Mouse (Mus musculus) frontal cortex, postnatal 10 days (tissue): ENCODE data around the gene Fryl.

Experiments used
- DNase-seq, 2 experiments: peaks; one replicate each; pipeline ENCODE4 v3.0.0; 2022; ENCODE audit warnings: low spot score in 2 of 2, mixed read lengths in 1 of 2

The Fryl gene

DNA sequence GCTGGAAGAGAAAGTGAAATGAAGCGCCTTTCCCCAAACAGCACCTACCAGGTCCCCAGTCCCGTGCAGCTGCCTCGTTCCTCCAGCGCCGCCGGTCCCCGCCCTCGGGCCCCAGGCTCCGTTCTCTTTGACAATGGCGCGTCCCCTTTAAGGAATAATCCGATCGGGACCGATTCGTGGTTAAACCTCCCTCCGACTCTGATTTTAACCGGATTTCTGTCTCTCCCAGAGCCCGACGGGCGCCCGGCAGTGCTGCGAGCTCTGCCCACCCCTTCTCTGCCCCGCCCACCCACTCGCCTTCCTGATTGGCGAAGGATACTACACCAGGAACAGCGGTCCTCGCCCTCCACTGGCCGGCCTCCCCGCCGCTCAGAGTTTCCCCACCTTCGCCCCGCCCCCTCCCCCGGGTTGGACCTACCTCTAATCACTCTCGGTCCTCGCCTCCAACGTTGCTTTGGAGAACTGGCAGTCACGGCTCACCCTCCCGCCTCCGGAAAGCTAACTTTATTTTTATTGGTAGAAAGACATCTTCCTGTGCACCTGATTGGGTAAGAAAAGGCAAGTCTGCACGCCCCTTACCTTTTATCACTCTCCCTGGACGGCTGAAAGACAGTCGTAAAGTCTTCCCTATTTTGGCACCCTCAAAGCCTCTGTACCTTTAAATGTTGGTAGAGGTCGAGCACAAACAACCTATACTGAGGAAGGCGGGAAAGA is at the start of gene Fryl:
TSS of gene Fryl (minus strand) at position 268 of the 714 bp plus-strand sequence.
- DNase-seq: peak; percentile 91 to 96

DNA sequence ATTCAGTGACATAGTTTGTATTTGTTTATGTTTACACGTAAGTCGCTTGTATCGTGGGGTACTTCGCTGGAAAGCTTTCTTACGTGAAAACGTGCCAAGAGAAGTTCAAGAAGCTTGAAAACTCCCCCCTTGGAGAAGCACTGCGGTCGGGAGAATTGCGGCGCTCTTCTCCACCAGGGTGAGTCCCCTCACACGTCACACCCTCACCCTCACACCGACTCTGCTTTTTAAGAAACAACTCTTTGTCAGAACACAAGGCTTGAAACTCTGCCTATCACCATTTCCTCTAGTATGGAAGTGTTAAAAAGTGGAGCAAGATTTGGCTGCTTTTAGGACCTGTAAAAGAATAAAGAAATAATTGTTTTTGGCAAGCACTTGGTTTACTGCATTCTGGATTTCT is 48.1 kb upstream of the Fryl start:
- no peak for DNase-seq

DNA sequence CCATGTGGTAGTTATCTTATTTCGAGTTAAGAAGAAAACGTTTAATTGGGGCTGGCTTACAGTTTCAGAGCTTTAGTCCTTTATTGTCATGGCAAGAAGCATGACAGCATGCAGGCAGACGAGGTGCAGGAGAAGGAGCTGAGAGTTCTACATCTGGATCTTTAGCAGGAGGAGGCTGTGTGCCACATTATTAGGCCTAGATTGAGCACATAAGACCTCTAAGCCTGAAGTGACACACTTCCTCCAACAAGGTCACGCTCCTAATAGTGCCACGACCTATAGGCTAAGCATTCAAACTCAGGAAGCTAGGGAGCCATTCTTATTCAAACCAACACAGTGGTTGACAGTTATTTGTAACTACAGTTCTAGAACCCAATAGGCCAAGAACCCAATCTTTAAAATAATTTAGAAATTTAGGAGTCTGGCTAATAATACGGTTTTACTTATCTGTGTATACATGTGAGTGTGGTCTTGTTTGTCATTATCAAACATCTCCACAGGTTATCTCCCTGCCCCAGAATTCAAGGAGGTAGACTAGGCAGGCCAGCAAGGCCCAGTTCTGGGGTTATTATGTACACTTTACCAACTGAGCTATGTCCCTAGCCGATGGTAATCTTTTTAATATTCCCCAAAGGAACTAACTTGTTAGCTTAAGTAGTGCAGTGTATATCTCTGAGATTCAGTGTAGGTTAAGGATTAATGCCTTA is 45.3 kb upstream of the Fryl start:
- DNase-seq: no peak

GRCm38 (mm10) chr5:73295916-73296315 is 39.5 kb upstream of the Fryl start:
- DNase-seq: no peak

DNA sequence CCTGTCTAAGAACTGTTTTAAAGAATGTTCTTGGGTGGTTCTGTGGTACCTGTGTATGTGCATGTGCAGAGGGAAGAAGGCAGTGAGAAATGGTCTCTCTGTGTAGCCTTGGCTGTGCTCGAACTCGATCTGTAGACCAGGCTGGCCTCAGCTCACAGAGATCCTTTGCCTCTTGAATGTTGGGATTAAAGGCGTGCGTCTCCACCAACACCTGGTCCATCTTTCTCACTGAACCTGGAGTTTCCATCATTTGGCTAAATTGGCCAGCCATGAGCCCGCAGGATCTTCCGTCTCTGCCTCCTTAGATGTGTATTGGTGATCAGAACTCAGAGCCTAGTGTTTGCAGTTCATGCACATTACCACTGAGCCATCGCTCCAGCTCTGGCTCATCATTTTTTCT is 38.6 kb upstream of the Fryl start:
- no peak for DNase-seq

DNA sequence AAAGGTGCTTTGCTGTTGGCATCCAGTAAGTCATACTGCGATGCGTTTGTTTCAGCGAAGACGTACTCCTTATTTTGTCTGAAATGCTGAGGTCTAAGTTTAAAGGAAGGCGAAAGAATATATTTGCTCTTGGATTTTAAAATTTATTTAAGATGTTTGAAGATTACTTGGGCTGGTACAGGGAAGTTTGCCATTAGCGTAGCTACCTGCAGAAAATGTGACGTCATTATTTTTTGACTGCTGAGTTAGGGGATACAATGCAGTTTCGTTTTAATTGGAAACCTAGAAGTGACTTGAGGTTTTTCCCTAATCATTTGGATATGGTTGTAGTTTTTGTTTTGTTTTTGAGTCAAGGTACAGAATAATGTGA is 37.0 kb upstream of the Fryl start:
- no peak for DNase-seq

DNA sequence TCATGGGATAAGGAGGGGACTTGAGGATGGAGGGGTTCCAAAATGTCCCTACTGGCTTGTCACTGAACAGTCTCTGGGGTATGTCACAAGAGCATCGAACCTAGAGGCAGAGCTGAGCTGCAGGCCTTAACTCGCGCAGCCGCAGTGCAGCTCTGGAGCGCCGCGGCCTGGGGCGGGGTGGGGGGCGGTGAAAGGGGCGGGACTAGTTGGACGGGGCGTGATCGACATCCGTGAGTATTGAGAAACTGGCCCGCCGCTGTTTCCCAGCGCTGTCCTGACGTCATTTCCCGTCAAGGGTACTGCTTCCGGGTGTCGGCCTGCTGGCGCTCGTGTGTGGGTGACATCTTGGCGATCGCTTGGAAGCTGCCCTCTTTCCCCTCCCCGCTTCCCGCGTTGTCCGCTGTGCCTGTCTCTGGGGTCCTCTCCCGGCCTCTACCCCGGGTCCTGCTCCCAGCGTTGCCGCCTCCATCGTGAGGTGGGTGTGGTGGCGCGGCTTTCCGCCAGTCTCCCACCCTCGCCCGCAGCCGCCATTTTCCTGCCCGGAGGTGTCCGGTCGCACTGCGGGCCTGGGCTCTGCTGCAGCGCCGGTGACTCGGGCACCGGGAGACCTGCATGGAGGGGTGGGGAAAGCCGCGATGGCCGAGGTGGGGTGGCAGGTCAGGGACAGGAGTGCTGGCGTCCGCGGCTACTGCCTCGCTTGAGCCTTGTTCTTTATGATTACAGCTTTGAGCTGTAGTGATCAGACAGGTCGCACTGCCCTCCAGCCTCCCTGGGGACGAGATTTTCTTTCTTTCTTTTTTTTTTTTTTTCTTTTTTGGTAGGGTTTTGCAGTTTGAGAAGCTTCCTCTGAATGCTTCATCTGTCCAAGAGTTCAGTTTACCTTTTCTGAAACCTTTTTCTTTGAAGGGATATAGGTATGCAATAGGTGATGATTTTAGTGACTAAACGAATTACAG is 36.4 kb upstream of the Fryl start, which contains the start of gene Ociad1:
TSS of gene Ociad1 (plus strand) at position 283 of the 956 bp plus-strand sequence.
- peak; percentile 91 to 94 for DNase-seq

DNA sequence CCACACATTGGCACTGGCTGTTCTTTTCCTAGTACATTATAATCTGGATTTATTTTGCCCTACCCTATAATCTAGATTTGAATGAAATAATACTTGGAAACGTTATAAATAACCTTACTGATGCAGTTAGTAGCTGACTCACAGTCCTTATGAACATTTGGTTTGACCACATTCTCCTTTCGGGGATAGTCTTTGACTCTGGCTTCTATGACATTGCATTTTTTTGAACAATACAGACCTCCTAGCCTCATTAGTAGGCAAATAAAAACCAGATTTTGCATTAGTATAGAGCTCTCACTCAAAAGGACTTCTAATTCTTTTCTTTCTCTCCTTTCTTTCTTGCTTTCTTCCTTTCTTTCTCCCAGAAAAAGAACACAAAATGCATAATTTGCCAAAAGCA is 33.5 kb upstream of the Fryl start:
- DNase-seq: no peak

GRCm38 (mm10) chr5:73286603-73287002 is 30.2 kb upstream of the Fryl start:
- DNase-seq: no peak

GRCm38 (mm10) chr5:73285470-73285978 is 29.1 kb upstream of the Fryl start:
- no peak for DNase-seq

GRCm38 (mm10) chr5:73284046-73284445 is 27.6 kb upstream of the Fryl start:
- no peak for DNase-seq

DNA sequence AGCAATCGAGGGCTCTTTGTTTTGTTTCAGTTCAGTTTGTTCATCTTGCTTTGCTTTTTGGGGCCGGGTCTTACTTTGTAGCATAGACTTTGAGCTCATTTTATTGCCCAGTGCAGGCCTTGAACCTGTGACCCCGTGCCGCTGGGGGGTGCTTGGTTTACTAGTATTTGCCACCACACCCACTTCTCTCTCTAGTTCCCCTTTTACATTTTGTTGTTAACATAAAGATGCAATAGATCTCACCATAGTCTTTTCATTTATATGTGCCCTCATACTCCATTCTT is 24.1 kb upstream of the Fryl start:
- no peak for DNase-seq

DNA sequence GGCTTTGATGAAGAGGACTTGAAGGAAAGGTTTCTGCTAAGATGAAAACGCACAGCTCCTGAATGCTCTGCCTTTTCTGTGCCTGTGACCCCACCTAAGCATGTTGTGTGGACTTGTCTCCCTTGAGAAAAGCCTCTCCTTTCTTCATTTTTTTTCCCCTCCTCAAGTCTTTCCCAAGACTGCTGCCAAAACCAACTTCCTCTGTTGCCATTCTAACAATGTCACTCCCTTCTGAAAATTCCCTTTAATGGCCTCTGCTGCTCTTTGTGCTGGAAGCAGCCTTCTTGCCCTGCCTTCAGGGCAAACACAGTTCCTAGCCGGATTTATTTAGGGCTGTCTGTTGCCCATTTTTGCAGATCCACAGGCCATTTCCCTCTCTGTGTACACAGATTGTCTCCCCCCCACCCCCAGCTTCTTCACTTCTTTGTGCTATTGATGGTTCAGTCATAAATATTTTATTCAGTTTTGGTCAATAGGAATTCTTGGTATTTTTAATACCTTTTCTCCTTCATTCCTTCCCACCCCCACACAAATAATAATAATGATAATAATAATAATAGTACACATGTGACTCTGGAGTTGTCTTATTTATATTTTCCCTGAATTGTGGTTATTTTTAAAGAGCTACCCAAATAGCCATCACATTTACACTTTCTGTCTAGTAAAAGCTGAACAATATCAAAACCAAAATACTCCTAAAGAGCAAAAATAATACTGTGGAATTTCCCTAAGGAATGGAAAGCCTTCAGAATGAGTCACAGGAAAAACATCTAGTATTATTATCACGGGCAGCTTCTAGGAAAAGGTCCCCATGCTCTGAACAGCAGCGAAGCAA is 23.5 kb upstream of the Fryl start:
- no peak for DNase-seq

DNA sequence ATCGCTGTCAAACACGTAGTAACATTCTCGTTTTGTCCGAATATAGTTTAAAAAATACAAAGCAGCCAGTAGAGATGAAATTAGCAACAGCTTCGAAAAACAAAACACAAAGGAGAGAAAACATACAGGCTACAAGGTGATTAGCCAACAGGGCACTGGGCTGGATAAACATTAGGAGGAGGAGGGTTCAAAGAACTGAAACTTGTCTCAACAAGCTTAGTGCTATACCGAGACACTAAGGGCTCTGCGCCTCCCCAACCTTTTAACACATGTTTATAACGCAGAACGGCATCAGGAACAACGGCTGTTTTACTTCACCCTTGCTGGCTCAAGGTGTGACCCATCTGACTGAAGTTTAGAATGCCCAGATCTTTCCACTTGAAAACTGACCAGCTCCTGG is 22.8 kb upstream of the Fryl start:
- no peak for DNase-seq

GRCm38 (mm10) chr5:73274941-73275340 is 18.5 kb upstream of the Fryl start:
- no peak for DNase-seq

- no peak for DNase-seq
Observed at GRCm38 (mm10) chr5:73273171-73273570, 16.8 kb upstream of the Fryl start.

- DNase-seq: no peak
Observed at GRCm38 (mm10) chr5:73270612-73271011, 14.2 kb upstream of the Fryl start.

DNA sequence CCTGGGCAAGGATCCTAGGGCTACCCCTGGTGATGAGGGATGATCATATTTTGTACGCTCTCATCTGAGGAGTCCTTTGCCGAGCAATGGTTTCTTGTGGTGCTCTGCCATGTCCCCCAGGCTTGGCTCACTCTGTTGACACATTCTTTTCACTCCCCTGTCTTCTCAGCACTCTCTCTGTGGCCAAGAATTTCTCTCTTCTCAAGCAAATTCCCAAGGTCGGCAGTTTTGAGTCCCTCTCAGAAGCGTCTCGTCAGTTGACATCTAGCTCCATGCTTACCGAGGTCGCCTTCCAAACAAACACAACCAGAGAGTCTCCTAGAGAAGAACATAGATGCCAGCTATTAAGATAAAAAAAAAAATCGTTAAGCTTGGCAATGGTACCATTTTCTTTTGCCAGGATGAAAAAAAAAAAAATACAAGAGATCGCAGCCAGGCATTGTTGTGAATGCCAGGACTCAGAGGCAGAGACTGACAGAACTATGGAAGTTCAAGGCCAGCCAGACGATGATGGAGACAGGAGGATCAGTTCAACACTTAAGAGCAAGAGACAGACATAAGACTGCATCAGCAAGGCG is 12.3 kb upstream of the Fryl start:
- no peak for DNase-seq

- no peak for DNase-seq
Observed at GRCm38 (mm10) chr5:73265460-73265859, 9.0 kb upstream of the Fryl start.

DNA sequence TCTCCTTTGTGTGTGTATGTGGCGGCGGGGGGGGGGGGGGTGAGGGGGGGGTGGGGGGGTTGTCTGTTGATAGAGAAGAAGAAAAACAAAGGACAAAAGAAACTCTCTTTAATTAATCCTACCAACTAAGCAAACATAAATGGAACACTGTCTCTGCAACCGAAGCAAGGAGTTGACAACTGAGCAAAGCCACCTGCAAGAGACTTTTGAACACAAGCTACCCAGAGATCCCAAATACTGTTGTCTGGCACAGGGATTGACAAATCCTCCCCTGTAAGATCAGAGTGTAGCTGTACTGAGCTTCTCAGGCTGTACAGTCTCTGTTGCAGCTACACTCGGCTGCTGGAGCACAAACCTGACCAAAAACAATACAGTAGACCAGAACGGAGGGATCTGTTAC is 7.7 kb upstream of the Fryl start:
- DNase-seq: no peak

GRCm38 (mm10) chr5:73257723-73258122 is 1.3 kb upstream of the Fryl start:
- DNase-seq: no peak
